Mouse (Mus musculus) liver, postnatal 0 days (tissue): Measurements from ENCODE around the gene Fes. TPM values are rescaled to one million over a fixed set of nuclear protein-coding genes. Genes with fewer than 3 reads are reported as not detected.

Experiments
- ATAC-seq: fragments of 200-750 bp; cut with Nextera tagmentation; 2 replicates; pipeline ENCODE4 v1.8.0; 2017; ENCODE audit warnings: mild to moderate bottlenecking, moderate library complexity
- DNase-seq: peaks from one replicate; pipeline ENCODE4 v3.0.0-alpha.2; 2016
- H3K27ac ChIP-seq: fragments of 300-500 bp; sonication (generic); 2 replicates; pipeline ENCODE4 v1.5.1; 2014; ENCODE audit warnings: antibody characterized with exemption, moderate library complexity, mild to moderate bottlenecking, low read depth
- H3K27me3 ChIP-seq: fragments of 300-500 bp; sonication (generic); 2 replicates; pipeline ENCODE4 v1.6.1; 2014; ENCODE audit warnings: low read length, control low read depth, mixed read lengths; ENCODE audit not compliant: insufficient read depth
- H3K36me3 ChIP-seq: fragments of 300-500 bp; sonication (generic); replicated peaks from 2 replicates; pipeline ENCODE4 v1.6.1; 2014; ENCODE audit warnings: mild to moderate bottlenecking, control low read depth, low read length, moderate library complexity, mixed read lengths; ENCODE audit not compliant: insufficient read depth
- H3K4me1 ChIP-seq: fragments of 300-500 bp; sonication (generic); 2 replicates; pipeline ENCODE4 v1.6.1; 2014; ENCODE audit warnings: antibody characterized with exemption, mild to moderate bottlenecking, control low read depth; ENCODE audit not compliant: insufficient read depth
- H3K4me2 ChIP-seq: fragments of 300-500 bp; sonication (generic); 2 replicates; pipeline ENCODE4 v1.6.1; 2014; ENCODE audit warnings: low read depth, mild to moderate bottlenecking, low read length, moderate library complexity, mixed read lengths
- H3K4me3 ChIP-seq: fragments of 300-500 bp; sonication (generic); 2 replicates; pipeline ENCODE4 v1.5.1; 2014; ENCODE audit warnings: low read depth, low read length
- H3K9ac ChIP-seq: fragments of 300-500 bp; sonication (generic); replicated peaks from 2 replicates; pipeline ENCODE4 v1.6.1; 2014; ENCODE audit warnings: mild to moderate bottlenecking, moderate library complexity
- H3K9me3 ChIP-seq: fragments of 300-500 bp; sonication (generic); 2 replicates; pipeline ENCODE4 v1.6.1; 2016; ENCODE audit warnings: mild to moderate bottlenecking, control low read depth, low read length, mixed read lengths
- CTCF ChIP-seq: sonication (generic); IDR thresholded peaks from 2 replicates; pipeline ENCODE4 v1.5.1; 2016; ENCODE audit warnings: antibody characterized with exemption, low read depth
- EP300 ChIP-seq: IDR thresholded peaks from 2 replicates; pipeline ENCODE4 v1.6.1; 2016; ENCODE audit warnings: antibody characterized with exemption, low read depth, mild to moderate bottlenecking
- WGBS: fragments of 180-500 bp; shearing (Covaris S2); extraction: QIAGEN DNeasy Blood & Tissue Kit; methylation state at CpG from one replicate; pipeline ENCODE4 v1.1.7; 2014; ENCODE audit not compliant: insufficient replicate concordance; 5-methylcytosine and 5-hydroxymethylcytosine counted together
- polyA plus RNA-seq: library from polyadenylated mRNA; unstranded; fragments of >200 nt; fragmentation: Nextera tagmentation; extraction: Ambion mirVana; gene quantifications from 2 replicates; pipeline ENCODE4 v1.2.1, GENCODE M21; 2015

Fes gene
- polyA plus RNA-seq, 1 experiment from 2014 or later: 16.3 TPM

DNA sequence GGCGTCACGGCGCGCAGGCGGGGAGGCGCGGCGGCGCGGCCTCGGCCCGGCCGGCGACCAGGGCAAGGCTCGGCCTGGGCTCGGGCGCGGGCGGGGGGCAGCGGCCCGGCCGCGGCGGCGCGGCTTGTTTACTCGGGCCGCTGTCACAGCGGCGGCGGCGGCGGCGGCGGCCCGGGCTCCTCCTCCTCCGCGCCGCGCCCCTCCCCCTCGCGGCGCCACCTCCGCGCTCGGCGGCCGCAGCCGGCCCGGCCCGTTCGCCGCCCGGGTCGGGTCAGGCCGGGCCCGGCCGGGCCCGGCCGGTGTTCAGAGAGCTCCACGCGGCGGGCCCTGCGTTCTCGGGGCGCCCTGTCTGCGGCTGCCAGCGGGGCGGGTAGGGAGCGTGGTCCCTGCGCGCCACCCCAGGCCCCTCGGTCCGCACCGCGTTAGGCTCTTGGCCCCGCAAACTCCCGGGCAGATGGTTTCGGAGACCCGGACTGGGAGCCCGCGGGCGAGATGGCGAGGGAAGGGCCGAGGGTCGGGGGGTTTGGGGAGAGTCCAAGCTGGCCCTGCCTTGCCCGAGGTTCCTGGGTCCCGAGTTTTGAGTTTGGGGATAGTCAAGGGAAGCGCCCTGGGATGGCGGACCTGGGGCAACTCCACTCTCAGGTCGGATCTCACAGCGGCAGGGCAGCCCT, 15.0 kb upstream of the Fes start:
- no peaks in the 10 kb centered on the region for H3K9me3 ChIP-seq
- peak; percentile 77 for DNase-seq
- H3K4me3 ChIP-seq: peak overlapping the region; percentile 86
- peak overlapping the region; percentile 99 for H3K27ac ChIP-seq
- WGBS: 1% methylated on average over 31 of the region's 92 CpGs
- no peaks in the 10 kb centered on the region; the same call in 1 of the 2 replicates for H3K27me3 ChIP-seq
- ATAC-seq: peak; percentile 72
- peak overlapping the region; percentile 86 for H3K4me2 ChIP-seq
- H3K36me3 ChIP-seq: peaks cover 3% of the 10 kb centered on the region
- peak overlapping the region; percentile 96 for H3K9ac ChIP-seq
- TF ChIP-seq EP300 (no peak), CTCF (no peak)
- H3K4me1 ChIP-seq: peaks cover 22% of the 10 kb centered on the region

DNA sequence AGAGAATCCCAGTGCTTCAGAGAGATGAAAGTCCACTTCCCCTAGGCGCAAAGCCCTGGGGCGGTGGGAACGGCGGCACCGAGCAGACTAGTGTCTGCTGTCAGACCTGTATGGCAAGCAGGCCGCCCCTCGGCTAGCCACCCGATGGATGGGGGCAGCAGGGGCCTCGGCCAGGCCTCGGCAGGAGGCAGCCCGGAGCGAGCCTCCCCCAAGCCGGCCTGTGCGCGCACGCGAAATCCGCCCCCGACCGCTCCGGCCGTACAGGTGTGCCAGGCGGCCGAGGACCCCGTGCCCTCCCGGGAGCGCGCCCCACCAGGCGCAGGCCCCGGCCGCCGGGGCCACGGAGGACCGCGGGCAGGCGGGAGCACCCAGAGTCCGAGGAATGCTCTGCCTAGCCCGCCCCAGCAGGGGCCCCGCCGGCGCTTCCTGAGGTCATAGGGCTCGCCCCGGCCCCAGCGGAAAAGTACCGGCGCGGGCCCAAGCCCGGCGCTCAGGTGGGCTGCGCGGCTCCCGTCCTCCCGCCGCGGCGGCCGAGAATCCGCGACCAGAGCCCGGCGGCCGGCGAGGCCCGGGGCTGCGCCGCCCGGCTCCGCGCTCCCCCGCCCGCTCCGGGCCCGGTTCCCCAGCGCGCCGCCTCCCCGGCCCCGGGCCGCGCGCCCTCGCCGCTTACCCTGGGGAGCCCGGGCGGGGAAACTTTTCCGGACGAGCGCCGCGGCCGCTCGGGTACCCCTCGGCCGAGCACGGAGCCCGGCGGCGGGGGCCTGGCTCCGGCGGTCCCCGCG, 14.3 kb upstream of the Fes start:
- Histone ChIP-seq H3K27me3 (no peaks in the 10 kb centered on the region; the same call in 1 of the 2 replicates), H3K36me3 (peaks cover 10% of the 10 kb centered on the region), H3K27ac (peak overlapping the region; percentile 99), H3K9ac (peak overlapping the region; percentile 96), H3K4me1 (peaks cover 22% of the 10 kb centered on the region), H3K4me2 (peak overlapping the region; percentile 86), H3K4me3 (peak overlapping the region; percentile 86), H3K9me3 (no peaks in the 10 kb centered on the region)
- TF ChIP-seq EP300: no peak
- TF ChIP-seq CTCF: no peak
- 3% methylated on average over 67 of the region's 102 CpGs for WGBS
- DNase-seq: peak; percentile 62
- ATAC-seq: peak; percentile 32

GRCm38 (mm10) chr7:80401041-80401859, 13.5 kb upstream of the Fes start:
- Histone ChIP-seq H3K27me3 (no peaks in the 10 kb centered on the region; the same call in 1 of the 2 replicates), H3K36me3 (peaks cover 16% of the 10 kb centered on the region), H3K4me1 (peaks cover 22% of the 10 kb centered on the region), H3K4me2 (peak overlapping the region; percentile 86), H3K9ac (peak overlapping the region; percentile 96), H3K9me3 (no peaks in the 10 kb centered on the region), H3K27ac (peak overlapping the region; percentile 99), H3K4me3 (peak overlapping the region; percentile 86)
- WGBS: 15% methylated on average over 5 of the region's 5 CpGs
- no peak for DNase-seq
- ATAC-seq: no peak
- no peak for TF ChIP-seq EP300
- no peak for TF ChIP-seq CTCF

- H3K27ac ChIP-seq: peak overlapping the region; percentile 99
- H3K9me3 ChIP-seq: no peaks in the 10 kb centered on the region
- H3K36me3 ChIP-seq: peaks cover 20% of the 10 kb centered on the region
- H3K27me3 ChIP-seq: no peaks in the 10 kb centered on the region; the same call in 1 of the 2 replicates
- H3K4me2 ChIP-seq: peak overlapping the region; percentile 86
- H3K4me1 ChIP-seq: peaks cover 22% of the 10 kb centered on the region
- WGBS: 59% methylated on average over 6 of the region's 6 CpGs
- ATAC-seq: peak; percentile 22
- peak overlapping the region; percentile 86 for H3K4me3 ChIP-seq
- TF ChIP-seq EP300 (no peak), CTCF (no peak)
- DNase-seq: no peak
- H3K9ac ChIP-seq: peak overlapping the region; percentile 96
These were observed 12.8 kb upstream of the Fes start for GRCm38 (mm10) chr7:80400571-80400970.

GRCm38 (mm10) chr7:80400099-80400498, 12.4 kb upstream of the Fes start:
- 44% methylated on average over 5 of the region's 5 CpGs for WGBS
- no peaks in the 10 kb centered on the region for H3K9me3 ChIP-seq
- peaks cover 22% of the 10 kb centered on the region for H3K4me1 ChIP-seq
- peaks cover 25% of the 10 kb centered on the region for H3K36me3 ChIP-seq
- peak overlapping the region; percentile 86 for H3K4me2 ChIP-seq
- H3K27me3 ChIP-seq: no peaks in the 10 kb centered on the region; the same call in 1 of the 2 replicates
- peak overlapping the region; percentile 96 for H3K9ac ChIP-seq
- TF ChIP-seq EP300 (peak; percentile 46; the same call in 1 of the 2 replicates), CTCF (peak; percentile 51)
- H3K4me3 ChIP-seq: peak overlapping the region; percentile 86
- peak; percentile 74 for ATAC-seq
- peak; percentile 86 for DNase-seq
- peak overlapping the region; percentile 99 for H3K27ac ChIP-seq
